Mouse (Mus musculus) C2C12 (cell line): ENCODE measurements around the gene Olfr427. TPM values are rescaled to one million over a fixed set of nuclear protein-coding genes. Genes with fewer than 3 reads are reported as not detected.

Experiments
- H3K27me3 ChIP-seq: one replicate; pipeline ENCODE4 v1.6.1; 2011; ENCODE audit not compliant: control insufficient read depth, insufficient read depth, insufficient read length
- H3K36me3 ChIP-seq: one replicate; pipeline ENCODE4 v1.6.1; 2011; ENCODE audit not compliant: control insufficient read depth, insufficient read depth
- H3K4me3 ChIP-seq: one replicate; pipeline ENCODE4 v1.5.1; 2011; ENCODE audit warnings: mild to moderate bottlenecking, control low read depth; ENCODE audit not compliant: poor library complexity, insufficient read depth, severe bottlenecking
- H3K79me2 ChIP-seq: one replicate; pipeline ENCODE4 v1.6.1; 2011; ENCODE audit not compliant: control insufficient read depth, insufficient read depth
- H3K79me3 ChIP-seq: one replicate; pipeline ENCODE4 v1.6.1; 2011; ENCODE audit warnings: low read depth, control low read depth
- H3ac ChIP-seq: one replicate; pipeline ENCODE3; 2011; ENCODE audit warnings: low read depth; ENCODE audit not compliant: control insufficient read depth, insufficient read length
- CEBPB ChIP-seq: IDR thresholded peaks from one replicate; pipeline ENCODE4 v1.6.1; 2011; ENCODE audit warnings: low read depth, mild to moderate bottlenecking, control low read depth, moderate library complexity
- CTCF ChIP-seq: IDR thresholded peaks from one replicate; pipeline ENCODE4 v1.5.1; 2011; ENCODE audit not compliant: control insufficient read depth, insufficient read depth, insufficient read length
- FOSL1 ChIP-seq: IDR thresholded peaks from one replicate; pipeline ENCODE4 v1.8.0; 2011; ENCODE audit warnings: mild to moderate bottlenecking, low read length; ENCODE audit not compliant: poor library complexity, insufficient read depth, severe bottlenecking
- MAX ChIP-seq: IDR thresholded peaks from one replicate; pipeline ENCODE4 v1.6.1; 2011; ENCODE audit warnings: mild to moderate bottlenecking, control low read depth
- MYOD1 ChIP-seq: IDR thresholded peaks from one replicate; pipeline ENCODE4 v1.6.1; 2011; ENCODE audit warnings: low read depth; ENCODE audit not compliant: control insufficient read depth, insufficient read length
- MYOG ChIP-seq: IDR thresholded peaks from one replicate; pipeline ENCODE4 v1.6.1; 2011; ENCODE audit not compliant: control insufficient read depth, insufficient read length; ENCODE audit errors: extremely low read depth
- USF1 ChIP-seq: IDR thresholded peaks from one replicate; pipeline ENCODE4 v1.6.1; 2011; ENCODE audit warnings: low read depth, mild to moderate bottlenecking, control low read depth, moderate library complexity
- polyA plus RNA-seq: library from polyadenylated mRNA; unstranded; fragments of >200 nt; fragmentation: generic; extraction: Trizol; gene quantifications from one replicate; pipeline ENCODE4 v1.2.1, GENCODE M21; 2012; ENCODE audit warnings: missing spikeins

Olfr427 gene
- polyA plus RNA-seq, 1 experiment = not detected

DNA sequence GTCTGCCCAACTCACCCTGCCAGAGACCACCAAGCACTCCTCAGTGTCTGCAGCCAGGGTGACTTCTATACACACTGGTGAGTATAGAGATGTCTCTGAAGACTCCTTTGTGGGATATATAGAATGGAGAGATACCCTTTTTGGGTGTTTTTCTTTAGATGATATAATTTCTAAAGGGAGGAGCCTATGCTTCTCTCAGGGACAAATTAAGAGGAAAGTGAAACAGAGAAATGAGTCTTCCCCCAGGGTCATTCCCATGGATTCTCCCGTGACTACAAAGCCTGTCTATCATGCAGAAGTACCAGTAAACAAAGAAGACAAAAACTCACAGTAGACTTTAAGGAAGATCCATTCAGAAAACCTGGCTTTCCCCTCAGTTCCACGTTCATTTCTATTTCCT lies 24.4 kb downstream of the Olfr427 start, which contains the start of gene Olfr231:
Gene Olfr231 (minus strand): TSS at position 101 of the 400 bp plus-strand sequence.
- H3K79me3 ChIP-seq = no peaks in the 10 kb centered on the region
- no peak within 1 kb of the TSS for H3ac ChIP-seq
- no peaks in the 10 kb centered on the region for H3K27me3 ChIP-seq
- no peak within 1 kb of the TSS for H3K4me3 ChIP-seq
- no peaks in the 10 kb centered on the region for H3K36me3 ChIP-seq
- H3K79me2 ChIP-seq = no peaks in the 10 kb centered on the region
- TF ChIP-seq FOSL1 (no peak), MAX (no peak), CTCF (no peak), MYOG (no peak), CEBPB (no peak), USF1 (no peak), MYOD1 (no peak)

DNA sequence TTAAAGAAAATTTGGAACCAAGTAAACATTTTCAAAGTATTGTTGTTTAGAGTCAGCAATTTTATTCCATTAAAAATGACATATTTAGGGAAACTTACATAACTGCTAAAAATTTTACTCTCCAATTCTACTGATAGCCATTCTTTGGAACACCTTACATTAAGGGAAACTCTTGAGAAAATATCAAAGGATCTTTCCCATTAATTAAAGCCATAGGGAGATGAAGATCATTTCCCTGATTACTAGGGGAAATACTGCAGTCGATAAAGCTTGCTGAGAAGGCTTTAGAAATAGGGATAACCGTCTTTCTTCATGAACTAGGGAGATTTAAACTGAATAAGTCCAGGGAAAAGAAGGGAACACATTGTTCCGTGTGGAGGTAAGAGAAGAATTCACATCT lies 34.5 kb downstream of the Olfr427 start, which contains the start of gene Olfr424:
Gene Olfr424 (plus strand): TSS at position 301 of the 400 bp plus-strand sequence.
- no peak for TF ChIP-seq CTCF
- no peak for TF ChIP-seq USF1
- no peak for TF ChIP-seq MAX
- no peak for TF ChIP-seq MYOD1
- TF ChIP-seq CEBPB = no peak
- no peak for TF ChIP-seq MYOG
- no peak for TF ChIP-seq FOSL1
- no peaks in the 10 kb centered on the region for H3K27me3 ChIP-seq
- H3K79me2 ChIP-seq = no peaks in the 10 kb centered on the region
- no peak within 1 kb of the TSS for H3K4me3 ChIP-seq
- H3K36me3 ChIP-seq = no peaks in the 10 kb centered on the region
- H3ac ChIP-seq = no peak within 1 kb of the TSS
- H3K79me3 ChIP-seq = no peaks in the 10 kb centered on the region

DNA sequence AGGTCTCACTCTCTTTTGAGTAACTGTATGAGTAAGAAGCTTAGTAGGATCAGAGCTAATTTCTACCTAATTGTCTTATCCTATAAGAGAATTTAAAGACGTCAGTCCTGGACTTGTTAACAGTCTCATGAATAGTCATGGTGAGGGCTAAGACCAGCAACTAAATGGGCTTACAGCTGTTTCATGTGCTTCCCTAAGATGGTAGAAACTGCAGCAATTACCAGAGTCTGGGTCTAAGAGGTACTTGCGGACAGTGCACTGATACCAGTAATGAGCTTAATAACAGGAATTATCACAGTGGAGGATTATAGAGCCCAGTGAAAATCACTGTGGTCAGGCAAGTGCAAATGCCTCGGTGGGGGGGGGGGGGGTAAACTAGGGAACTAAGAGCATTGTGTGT lies 35.3 kb downstream of the Olfr427 start:
- Histone ChIP-seq H3K79me3 (no peaks in the 10 kb centered on the region), H3K79me2 (no peaks in the 10 kb centered on the region), H3ac (no peak overlapping the region), H3K4me3 (no peak overlapping the region), H3K36me3 (no peaks in the 10 kb centered on the region), H3K27me3 (no peaks in the 10 kb centered on the region)
- no peak for TF ChIP-seq MYOD1
- TF ChIP-seq MAX = no peak
- TF ChIP-seq MYOG = no peak
- TF ChIP-seq FOSL1 = no peak
- TF ChIP-seq CEBPB = no peak
- no peak for TF ChIP-seq CTCF
- TF ChIP-seq USF1 = no peak

DNA sequence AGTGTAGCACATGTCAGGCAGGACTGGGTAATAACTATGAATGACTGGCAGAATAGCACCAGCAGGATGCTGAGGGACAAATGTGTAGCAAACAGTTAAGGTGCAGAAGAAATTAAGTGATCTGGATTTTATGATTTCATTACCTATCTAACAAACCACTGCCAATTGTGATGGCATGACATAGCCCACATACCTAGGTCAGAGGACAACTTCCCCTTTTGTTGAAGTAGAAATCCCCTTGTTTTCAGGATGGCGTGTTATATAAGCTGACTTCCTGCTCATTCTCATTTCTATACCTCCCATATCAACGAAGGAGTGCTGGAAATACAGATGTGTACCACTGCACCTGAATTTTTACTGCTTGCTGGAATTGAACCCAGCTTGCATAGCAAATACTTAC lies 44.7 kb downstream of the Olfr427 start:
- Histone ChIP-seq H3K4me3 (no peak overlapping the region), H3K79me2 (no peaks in the 10 kb centered on the region), H3K36me3 (no peaks in the 10 kb centered on the region), H3ac (no peak overlapping the region), H3K79me3 (no peaks in the 10 kb centered on the region), H3K27me3 (no peaks in the 10 kb centered on the region)
- TF ChIP-seq CEBPB (no peak), FOSL1 (no peak), MAX (no peak), USF1 (no peak), CTCF (no peak), MYOG (no peak), MYOD1 (no peak)

DNA sequence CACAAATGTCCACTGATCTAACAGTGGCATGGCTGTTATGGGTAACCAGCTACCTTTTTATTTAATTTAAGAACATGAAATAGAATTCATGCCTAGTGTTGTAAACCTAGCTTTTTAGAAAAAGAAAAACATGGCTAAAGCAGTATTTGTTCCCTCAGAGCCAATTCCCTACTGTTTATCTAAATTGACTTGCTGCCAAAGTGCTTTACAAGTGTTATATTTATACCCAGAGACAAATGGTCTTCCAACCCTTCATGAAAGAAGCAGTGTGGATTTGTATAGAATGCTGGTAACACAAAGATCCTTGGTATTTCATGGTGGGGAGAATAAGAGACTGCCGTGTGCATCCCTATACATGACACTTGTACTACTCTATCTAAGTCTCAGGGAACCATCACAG lies 50.0 kb downstream of the Olfr427 start:
- TF ChIP-seq MYOD1 (no peak), MYOG (no peak), CEBPB (no peak), CTCF (no peak), FOSL1 (no peak)
- no peaks in the 10 kb centered on the region for H3K79me2 ChIP-seq

DNA sequence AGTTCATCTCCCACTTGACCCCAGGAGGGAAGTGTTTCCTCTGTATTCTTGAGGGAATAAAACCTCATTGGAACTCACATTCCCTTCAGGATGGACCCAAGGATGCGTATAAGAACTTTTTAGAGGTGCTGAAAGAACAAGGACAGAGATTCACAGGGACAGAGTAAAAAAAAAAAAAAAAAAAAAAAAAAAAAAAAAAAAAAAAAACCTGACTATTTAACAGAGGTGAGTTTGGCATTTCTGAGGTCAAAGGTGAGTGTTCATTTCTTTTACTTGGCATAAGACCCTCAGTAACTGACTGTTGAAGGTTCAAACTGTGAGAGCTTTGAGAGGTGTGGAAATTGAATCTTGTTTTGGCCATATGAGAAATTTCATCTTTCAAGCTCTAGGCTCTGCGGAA lies 52.6 kb downstream of the Olfr427 start:
- Histone ChIP-seq H3K36me3 (no peaks in the 10 kb centered on the region), H3K4me3 (no peak overlapping the region), H3K27me3 (no peaks in the 10 kb centered on the region), H3K79me2 (no peaks in the 10 kb centered on the region), H3K79me3 (no peaks in the 10 kb centered on the region), H3ac (no peak overlapping the region)
- TF ChIP-seq CEBPB (no peak), FOSL1 (no peak), MYOG (no peak), MYOD1 (no peak), CTCF (no peak)

More for the DNA sequence above, 50.0 kb downstream of the Olfr427 start:
- no peak overlapping the region for H3K4me3 ChIP-seq
- no peaks in the 10 kb centered on the region for H3K79me3 ChIP-seq
- H3K27me3 ChIP-seq = no peaks in the 10 kb centered on the region
- no peaks in the 10 kb centered on the region for H3K36me3 ChIP-seq
- no peak overlapping the region for H3ac ChIP-seq

Other genes starting within 250 kb of the Olfr427 start
- 1.3 TPM for gene Ifi211, start 183.8 kb upstream of the Olfr427 start, polyA plus RNA-seq
- gene Mndal, start 154.4 kb upstream of the Olfr427 start, polyA plus RNA-seq = 0.92 TPM
- 1.5 TPM for gene Ifi203, start 154.2 kb upstream of the Olfr427 start, polyA plus RNA-seq
- gene Ifi202b, start 114.1 kb upstream of the Olfr427 start, polyA plus RNA-seq = 4.9 TPM
- gene Ifi205, start 65.1 kb upstream of the Olfr427 start, polyA plus RNA-seq = not detected
- not detected for gene Olfr433, start 56.2 kb upstream of the Olfr427 start, polyA plus RNA-seq
- not detected for gene Olfr432, start 47.7 kb upstream of the Olfr427 start, polyA plus RNA-seq
- gene Olfr430, start 30.3 kb upstream of the Olfr427 start, polyA plus RNA-seq = not detected
- gene Olfr429, start 12.6 kb upstream of the Olfr427 start, polyA plus RNA-seq = not detected
- gene Olfr231, start 24.3 kb downstream of the Olfr427 start, polyA plus RNA-seq = not detected
- gene Olfr424, start 34.6 kb downstream of the Olfr427 start, polyA plus RNA-seq = not detected
- gene Olfr420, start 58.7 kb downstream of the Olfr427 start, polyA plus RNA-seq = not detected
- gene Spta1, start 75.9 kb downstream of the Olfr427 start, polyA plus RNA-seq = not detected
- gene Olfr419, start 155.2 kb downstream of the Olfr427 start, polyA plus RNA-seq = not detected
- gene Mptx1, start 233.6 kb downstream of the Olfr427 start, polyA plus RNA-seq = not detected